Mouse (Mus musculus) ES-Bruce4 (cell line): ENCODE results near the gene D030056L22Rik. TPM values are rescaled to one million over a fixed set of nuclear protein-coding genes. Genes with fewer than 3 reads are reported as not detected.
"Not testable (repeated sequence)": the region's sequence is repeated elsewhere in the genome, so short reads cannot be mapped to it uniquely, and the experiment has no call there.

ENCODE experiments used
- H3K27ac ChIP-seq: 2 replicates; pipeline ENCODE4 v1.5.1; 2012; ENCODE audit warnings: low read length, inconsistent platforms; ENCODE audit not compliant: insufficient read depth
- H3K27me3 ChIP-seq: 2 replicates; pipeline ENCODE4 v1.6.1; 2012; ENCODE audit warnings: mild to moderate bottlenecking, low read length, inconsistent platforms; ENCODE audit not compliant: control insufficient read depth, poor library complexity, insufficient read depth, severe bottlenecking
- H3K36me3 ChIP-seq: 2 replicates; pipeline ENCODE4 v1.6.1; 2012; ENCODE audit warnings: inconsistent platforms, mild to moderate bottlenecking, low read length, moderate library complexity; ENCODE audit not compliant: control insufficient read depth, poor library complexity, insufficient read depth, severe bottlenecking
- H3K4me1 ChIP-seq: one replicate; pipeline ENCODE4 v1.8.1; 2011; ENCODE audit warnings: low read length; ENCODE audit not compliant: control insufficient read depth, insufficient read depth
- H3K4me3 ChIP-seq: 2 replicates; pipeline ENCODE4 v1.5.1; 2011; ENCODE audit warnings: low read depth, mild to moderate bottlenecking, low read length
- H3K9ac ChIP-seq: 2 replicates; pipeline ENCODE4 v1.6.1; 2012; ENCODE audit warnings: low read depth, mild to moderate bottlenecking, inconsistent platforms; ENCODE audit not compliant: poor library complexity, severe bottlenecking
- H3K9me3 ChIP-seq: replicated peaks from 2 replicates; pipeline ENCODE4 v1.6.1; 2012; ENCODE audit warnings: mild to moderate bottlenecking, low read length, inconsistent platforms; ENCODE audit not compliant: control insufficient read depth, poor library complexity, insufficient read depth, severe bottlenecking
- CTCF ChIP-seq: IDR thresholded peaks from one replicate; pipeline ENCODE4 v1.8.1; 2011; ENCODE audit warnings: low read depth, low read length
- EP300 ChIP-seq: IDR thresholded peaks from 2 replicates; pipeline ENCODE4 v1.6.1; 2011; ENCODE audit warnings: low read depth, low read length; ENCODE audit not compliant: insufficient read depth
- POLR2A ChIP-seq: IDR thresholded peaks from one replicate; pipeline ENCODE4 v1.8.1; 2011; ENCODE audit warnings: low read length; ENCODE audit not compliant: insufficient read depth
- polyA plus RNA-seq: library from polyadenylated mRNA; stranded (reverse); fragments of >200 nt; gene quantifications from 2 replicates; pipeline ENCODE4 v1.2.4, GENCODE M21; 2011; ENCODE audit warnings: low read depth; ENCODE audit not compliant: missing spikeins, insufficient read depth, insufficient read length

The D030056L22Rik gene
- polyA plus RNA-seq, 1 experiment, result 50.0 TPM

DNA sequence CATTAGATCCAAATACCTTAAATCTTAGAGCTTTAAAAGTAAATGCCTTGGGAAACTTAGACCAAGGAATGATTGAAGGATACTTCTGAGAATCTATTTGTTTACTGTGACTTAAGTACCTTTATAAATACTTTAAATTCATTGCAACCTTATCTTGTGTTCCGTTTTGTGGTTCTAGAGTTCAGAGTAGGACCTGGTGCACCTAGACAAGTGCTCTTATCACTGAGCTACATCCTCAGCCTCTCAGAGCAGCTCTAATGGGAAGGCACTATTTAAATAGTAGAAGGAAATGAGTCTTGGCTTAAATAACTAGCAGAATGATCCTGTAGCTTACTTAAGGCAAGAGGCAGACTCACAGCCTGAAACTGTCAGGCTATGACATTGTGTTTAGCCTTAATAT is 17.4 kb upstream of the D030056L22Rik start:
- Histone ChIP-seq H3K36me3 (peaks cover 31% of the 10 kb centered on the region), H3K4me1 (no peaks in the 10 kb centered on the region), H3K27me3 (no peaks in the 10 kb centered on the region)

GRCm38 (mm10) chr19:18708101-18708500 is 4.9 kb upstream of the D030056L22Rik start:
- no peak for TF ChIP-seq POLR2A
- no peak for TF ChIP-seq CTCF
- no peak for TF ChIP-seq EP300
- no peaks in the 10 kb centered on the region for H3K27me3 ChIP-seq
- peaks cover 2% of the 10 kb centered on the region for H3K4me1 ChIP-seq
- no peaks in the 10 kb centered on the region for H3K9me3 ChIP-seq
- no peak overlapping the region for H3K27ac ChIP-seq
- no peaks in the 10 kb centered on the region; the same call in 1 of the 2 replicates for H3K36me3 ChIP-seq
- no peak overlapping the region for H3K4me3 ChIP-seq
- no peak overlapping the region for H3K9ac ChIP-seq

More for the DNA sequence above, 17.4 kb upstream of the D030056L22Rik start:
- no peak for TF ChIP-seq EP300
- Histone ChIP-seq H3K4me3 (no peak overlapping the region), H3K9me3 (no peaks in the 10 kb centered on the region), H3K9ac (no peak overlapping the region), H3K27ac (no peak overlapping the region)

- no peak overlapping the region for H3K9ac ChIP-seq
- H3K27me3 ChIP-seq, result no peaks in the 10 kb centered on the region
- no peak overlapping the region for H3K4me3 ChIP-seq
- no peak overlapping the region; the same call in 1 of the 2 replicates for H3K27ac ChIP-seq
- peaks cover 2% of the 10 kb centered on the region for H3K4me1 ChIP-seq
- peaks cover 5% of the 10 kb centered on the region; the same call in 1 of the 2 replicates for H3K36me3 ChIP-seq
- peak; percentile 82; the same call in 1 of the 2 replicates for TF ChIP-seq EP300
- TF ChIP-seq POLR2A, result no peak
- TF ChIP-seq CTCF, result no peak
- no peaks in the 10 kb centered on the region for H3K9me3 ChIP-seq
These were observed 2.1 kb upstream of the D030056L22Rik start for GRCm38 (mm10) chr19:18710903-18711302.

DNA sequence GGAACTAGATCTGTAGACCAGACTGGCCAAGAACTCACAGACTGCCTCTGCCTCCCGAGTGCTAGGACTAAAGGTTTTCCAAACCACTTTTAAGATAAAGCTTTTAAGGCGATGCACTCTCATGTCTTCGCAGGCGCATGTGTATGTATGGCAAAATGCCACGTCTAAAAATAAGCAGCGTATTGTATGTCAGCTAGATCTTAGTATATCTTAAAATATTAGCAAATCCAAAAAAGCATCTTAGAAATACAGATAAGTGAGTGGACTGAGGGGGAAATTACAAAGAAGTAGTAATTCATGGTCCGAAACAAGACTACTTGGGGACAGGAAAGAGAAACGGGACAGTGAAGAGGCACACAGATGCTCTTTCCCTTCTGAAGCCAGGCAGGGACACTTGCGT is 1.4 kb upstream of the D030056L22Rik start:
- Histone ChIP-seq H3K4me3 (peak overlapping the region; percentile 62; the same call in 1 of the 2 replicates), H3K4me1 (peaks cover 2% of the 10 kb centered on the region), H3K36me3 (peaks cover 5% of the 10 kb centered on the region; the same call in 1 of the 2 replicates), H3K9me3 (no peaks in the 10 kb centered on the region), H3K27ac (peak overlapping the region; percentile 92), H3K9ac (peak overlapping the region; percentile 72), H3K27me3 (no peaks in the 10 kb centered on the region)
- TF ChIP-seq CTCF (no peak), EP300 (no peak), POLR2A (no peak)

- peaks cover 2% of the 10 kb centered on the region for H3K4me1 ChIP-seq
- H3K27me3 ChIP-seq, result no peaks in the 10 kb centered on the region
- TF ChIP-seq CTCF, result no peak
- no peaks in the 10 kb centered on the region for H3K9me3 ChIP-seq
- H3K27ac ChIP-seq, result peak overlapping the region; percentile 84
- H3K36me3 ChIP-seq, result peaks cover 9% of the 10 kb centered on the region
- H3K4me3 ChIP-seq, result peak overlapping the region; percentile 83
- H3K9ac ChIP-seq, result peak overlapping the region; percentile 72
These were observed 684 bp upstream of the D030056L22Rik start for GRCm38 (mm10) chr19:18712153-18712865.

- H3K27me3 ChIP-seq, result not testable (repeated sequence)
These were observed 364 bp downstream of the D030056L22Rik start for GRCm38 (mm10) chr19:18713357-18713756.

More at GRCm38 (mm10) chr19:18713357-18713756, 364 bp downstream of the D030056L22Rik start:
- not testable (repeated sequence) for H3K27ac ChIP-seq, H3K4me1 ChIP-seq, H3K9me3 ChIP-seq
- peak overlapping the region; percentile 93 for H3K9ac ChIP-seq
- peaks cover 18% of the 10 kb centered on the region for H3K36me3 ChIP-seq
- peak overlapping the region; percentile 99 for H3K4me3 ChIP-seq
